Mouse (Mus musculus) monocyte, adult 5-6 weeks (primary cell): ENCODE results near the gene Tyk2. TPM values are rescaled to one million over a fixed set of nuclear protein-coding genes. Genes with fewer than 3 reads are reported as not detected.

Source experiments
- ATAC-seq: fragments of 153-309, 156-312 bp; replicated peaks from 2 replicates; pipeline ENCODE4 v1.8.0; 2017; ENCODE audit warnings: mild to moderate bottlenecking; ENCODE audit not compliant: low TSS enrichment, insufficient number of reproducible peaks, severe bottlenecking, poor library complexity, low FRiP score
- total RNA-seq: library from RNA; stranded (forward); fragments of 200-1000, 200-491, 200-594 nt; gene quantifications from 3 replicates; pipeline ENCODE4 v1.2.3, GENCODE M21; 2017

Tyk2 gene
- total RNA-seq, 1 experiment from 2014 or later, result 42.5 TPM

- ATAC-seq, result 0 out of 2 replicates have a peak, but pooled peaks have one; percentile 24
These were observed 6.2 kb downstream of the Tyk2 start for GRCm38 (mm10) chr9:21124837-21125236.

GRCm38 (mm10) chr9:21121483-21121882 is 9.6 kb downstream of the Tyk2 start:
- no peak for ATAC-seq

GRCm38 (mm10) chr9:21117073-21117472 is 14.0 kb downstream of the Tyk2 start:
- ATAC-seq, result no peak

GRCm38 (mm10) chr9:21115105-21115504 is 15.9 kb downstream of the Tyk2 start:
- ATAC-seq, result no peak

GRCm38 (mm10) chr9:21114190-21114589 is 16.9 kb downstream of the Tyk2 start:
- ATAC-seq, result no peak

GRCm38 (mm10) chr9:21113751-21114150 is 17.3 kb downstream of the Tyk2 start:
- no peak for ATAC-seq

- ATAC-seq, result no peak
These were observed 23.3 kb downstream of the Tyk2 start for GRCm38 (mm10) chr9:21107607-21108237.

- no peak for ATAC-seq
These were observed 25.1 kb downstream of the Tyk2 start for GRCm38 (mm10) chr9:21105760-21106564.

GRCm38 (mm10) chr9:21104814-21105213 is 26.2 kb downstream of the Tyk2 start:
- no peak for ATAC-seq

- no peak for ATAC-seq
These were observed 29.0 kb downstream of the Tyk2 start for GRCm38 (mm10) chr9:21102076-21102475.

GRCm38 (mm10) chr9:21100447-21101161 is 30.4 kb downstream of the Tyk2 start:
- ATAC-seq, result peak; percentile 52

- ATAC-seq, result no peak
These were observed 33.2 kb downstream of the Tyk2 start for GRCm38 (mm10) chr9:21097793-21098192.

- ATAC-seq, result no peak
These were observed 35.1 kb downstream of the Tyk2 start for GRCm38 (mm10) chr9:21095958-21096357.

- no peak for ATAC-seq
These were observed 37.6 kb downstream of the Tyk2 start for GRCm38 (mm10) chr9:21093423-21093822.

- peak; percentile 98 for ATAC-seq
These were observed 39.2 kb downstream of the Tyk2 start, which contains the start of the genes Gm38431 and Raver1 for GRCm38 (mm10) chr9:21091707-21092320. Gene Gm38431 (minus strand): TSS chr9:21091997. Gene Raver1 (minus strand): TSS chr9:21092008.

GRCm38 (mm10) chr9:21090972-21091706 is 39.9 kb downstream of the Tyk2 start:
- no peak for ATAC-seq

- ATAC-seq, result no peak
These were observed 40.5 kb downstream of the Tyk2 start for GRCm38 (mm10) chr9:21090537-21090936.

GRCm38 (mm10) chr9:21083324-21083723 is 47.7 kb downstream of the Tyk2 start:
- no peak for ATAC-seq
